Mouse (Mus musculus): ENCODE measurements around the gene Trip6. TPM values are rescaled to one million over a fixed set of nuclear protein-coding genes. Genes with fewer than 3 reads are reported as not detected.

The Trip6 gene
- total and polyA plus RNA-seq, 2 experiments from 2014 or later = 10.9 to 17.5 TPM

- Histone ChIP-seq H3K4me3 (ENCODE audit: low read depth, low read length) (peak overlapping the region; percentile 36; the same call in 1 of the 2 replicates), H3K4me2 (ENCODE audit: low read depth, low read length, poor library complexity, severe bottlenecking) (peak overlapping the region; percentile 81), H3K27me3 (ENCODE audit: insufficient read depth, low read length) (no peaks in the 10 kb centered on the region), H3K9ac (replicated peaks; ENCODE audit: low read length, poor library complexity, severe bottlenecking) (no peak overlapping the region), H3K4me1 (ENCODE audit: insufficient read depth, low read length) (peaks cover 2% of the 10 kb centered on the region; the same call in 1 of the 2 replicates), H3K27ac (ENCODE audit: low read depth, low read length) (peak overlapping the region; percentile 71; the same call in 1 of the 2 replicates), H3K9me3 (ENCODE audit: low read length) (no peaks in the 10 kb centered on the region), H3K36me3 (ENCODE audit: insufficient read depth, low read length) (no peaks in the 10 kb centered on the region)
- WGBS = 79% methylated on average over 6 of the region's 6 CpGs
- no peak for TF ChIP-seq CTCF (IDR thresholded peaks at IDR 0.05)
- no peak for ATAC-seq (ENCODE audit: low FRiP score)
- DNase-seq (ENCODE audit: low spot score) = no peak
Measured at GRCm38 (mm10) chr5:137340222-137340621, 26.0 kb upstream of the Trip6 start.

GRCm38 (mm10) chr5:137339290-137339979 lies 25.2 kb upstream of the Trip6 start:
- ATAC-seq (ENCODE audit: low FRiP score) = peak; percentile 77
- 2% methylated on average over 22 of the region's 22 CpGs for WGBS
- Histone ChIP-seq H3K4me1 (ENCODE audit: insufficient read depth, low read length) (peaks cover 2% of the 10 kb centered on the region; the same call in 1 of the 2 replicates), H3K9ac (replicated peaks; ENCODE audit: low read length, poor library complexity, severe bottlenecking) (peak overlapping the region; percentile 64), H3K4me3 (ENCODE audit: low read depth, low read length) (peak overlapping the region; percentile 36), H3K27me3 (ENCODE audit: insufficient read depth, low read length) (no peaks in the 10 kb centered on the region), H3K27ac (ENCODE audit: low read depth, low read length) (peak overlapping the region; percentile 71), H3K4me2 (ENCODE audit: low read depth, low read length, poor library complexity, severe bottlenecking) (peak overlapping the region; percentile 81), H3K9me3 (ENCODE audit: low read length) (no peaks in the 10 kb centered on the region), H3K36me3 (ENCODE audit: insufficient read depth, low read length) (no peaks in the 10 kb centered on the region)
- DNase-seq (ENCODE audit: low spot score) = peak; percentile 54
- TF ChIP-seq CTCF (IDR thresholded peaks at IDR 0.05) = no peak

GRCm38 (mm10) chr5:137338663-137339289 lies 24.6 kb upstream of the Trip6 start:
- ATAC-seq (ENCODE audit: low FRiP score) = 0 out of 2 replicates have a peak, but pooled peaks have one; percentile 6
- DNase-seq (ENCODE audit: low spot score) = peak; percentile 70
- H3K27me3 ChIP-seq (ENCODE audit: insufficient read depth, low read length) = no peaks in the 10 kb centered on the region
- peak overlapping the region; percentile 36 for H3K4me3 ChIP-seq (ENCODE audit: low read depth, low read length)
- H3K4me2 ChIP-seq (ENCODE audit: low read depth, low read length, poor library complexity, severe bottlenecking) = peak overlapping the region; percentile 81
- WGBS = under 1% methylated on average over 11 of the region's 11 CpGs
- H3K9me3 ChIP-seq (ENCODE audit: low read length) = no peaks in the 10 kb centered on the region
- H3K27ac ChIP-seq (ENCODE audit: low read depth, low read length) = peak overlapping the region; percentile 71
- TF ChIP-seq CTCF (IDR thresholded peaks at IDR 0.05) = no peak
- peaks cover 2% of the 10 kb centered on the region; the same call in 1 of the 2 replicates for H3K4me1 ChIP-seq (ENCODE audit: insufficient read depth, low read length)
- H3K36me3 ChIP-seq (ENCODE audit: insufficient read depth, low read length) = no peaks in the 10 kb centered on the region
- H3K9ac ChIP-seq (replicated peaks; ENCODE audit: low read length, poor library complexity, severe bottlenecking) = peak overlapping the region; percentile 64

GRCm38 (mm10) chr5:137338256-137338655 lies 24.1 kb upstream of the Trip6 start:
- H3K27me3 ChIP-seq (ENCODE audit: insufficient read depth, low read length) = no peaks in the 10 kb centered on the region
- H3K9ac ChIP-seq (replicated peaks; ENCODE audit: low read length, poor library complexity, severe bottlenecking) = peak overlapping the region; percentile 64
- under 1% methylated on average over 19 of the region's 19 CpGs for WGBS
- ATAC-seq (ENCODE audit: low FRiP score) = peak; percentile 87
- H3K4me3 ChIP-seq (ENCODE audit: low read depth, low read length) = peak overlapping the region; percentile 36
- TF ChIP-seq CTCF (IDR thresholded peaks at IDR 0.05) = no peak
- peak overlapping the region; percentile 81 for H3K4me2 ChIP-seq (ENCODE audit: low read depth, low read length, poor library complexity, severe bottlenecking)
- no peaks in the 10 kb centered on the region for H3K9me3 ChIP-seq (ENCODE audit: low read length)
- H3K4me1 ChIP-seq (ENCODE audit: insufficient read depth, low read length) = peaks cover 2% of the 10 kb centered on the region; the same call in 1 of the 2 replicates
- DNase-seq (ENCODE audit: low spot score) = peak; percentile 97
- H3K27ac ChIP-seq (ENCODE audit: low read depth, low read length) = peak overlapping the region; percentile 71
- no peaks in the 10 kb centered on the region for H3K36me3 ChIP-seq (ENCODE audit: insufficient read depth, low read length)

- Histone ChIP-seq H3K27me3 (ENCODE audit: insufficient read depth, low read length) (no peaks in the 10 kb centered on the region), H3K36me3 (ENCODE audit: insufficient read depth, low read length) (no peaks in the 10 kb centered on the region), H3K9me3 (ENCODE audit: low read length) (no peaks in the 10 kb centered on the region), H3K4me1 (ENCODE audit: insufficient read depth, low read length) (peaks cover 5% of the 10 kb centered on the region; the same call in 1 of the 2 replicates), H3K4me3 (ENCODE audit: low read depth, low read length) (no peak overlapping the region), H3K4me2 (ENCODE audit: low read depth, low read length, poor library complexity, severe bottlenecking) (no peak overlapping the region), H3K27ac (ENCODE audit: low read depth, low read length) (no peak overlapping the region), H3K9ac (replicated peaks; ENCODE audit: low read length, poor library complexity, severe bottlenecking) (no peak overlapping the region)
- DNase-seq (ENCODE audit: low spot score) (no peak), ATAC-seq (ENCODE audit: low FRiP score) (no peak)
- 54% methylated on average over 8 of the region's 8 CpGs for WGBS
- no peak for TF ChIP-seq CTCF (IDR thresholded peaks at IDR 0.05)
Measured at GRCm38 (mm10) chr5:137337190-137337589, 23.0 kb upstream of the Trip6 start.

- Histone ChIP-seq H3K36me3 (ENCODE audit: insufficient read depth, low read length) (peaks cover 2% of the 10 kb centered on the region; the same call in 1 of the 2 replicates), H3K4me2 (ENCODE audit: low read depth, low read length, poor library complexity, severe bottlenecking) (no peak overlapping the region), H3K9me3 (ENCODE audit: low read length) (no peaks in the 10 kb centered on the region), H3K4me1 (ENCODE audit: insufficient read depth, low read length) (peaks cover 5% of the 10 kb centered on the region; the same call in 1 of the 2 replicates), H3K9ac (replicated peaks; ENCODE audit: low read length, poor library complexity, severe bottlenecking) (no peak overlapping the region), H3K27ac (ENCODE audit: low read depth, low read length) (no peak overlapping the region), H3K4me3 (ENCODE audit: low read depth, low read length) (no peak overlapping the region), H3K27me3 (ENCODE audit: insufficient read depth, low read length) (no peaks in the 10 kb centered on the region)
- no peak for TF ChIP-seq CTCF (IDR thresholded peaks at IDR 0.05)
- WGBS = 65% methylated on average over 6 of the region's 6 CpGs
- ATAC-seq (ENCODE audit: low FRiP score) (no peak), DNase-seq (ENCODE audit: low spot score) (no peak)
Measured at GRCm38 (mm10) chr5:137335066-137335465, 20.9 kb upstream of the Trip6 start.

Data from midbrain, postnatal 0 days (tissue).